Mouse (Mus musculus) intestine, postnatal 0 days (tissue): ENCODE measurements at regions not wholly inside any gene's neighbourhood (a gene's known extent, or its start where the extent isn't known, plus 50 kb on each side); places are given as distances from the start of the nearest gene placed in this dataset.

Experiments used
- ATAC-seq: fragments of 200-750 bp; cut with Nextera tagmentation; 2 replicates; pipeline ENCODE4 v1.8.0; 2017; ENCODE audit warnings: mild to moderate bottlenecking, moderate TSS enrichment, moderate library complexity
- H3K27ac ChIP-seq: fragments of 300-500 bp; sonication (generic); 2 replicates; pipeline ENCODE4 v1.5.1; 2014; ENCODE audit warnings: mild to moderate bottlenecking, low read depth, low read length, moderate library complexity
- H3K27me3 ChIP-seq: fragments of 300-500 bp; sonication (generic); replicated peaks from 2 replicates; pipeline ENCODE4 v1.6.1; 2014; ENCODE audit warnings: low read length, mixed read lengths; ENCODE audit not compliant: control insufficient read depth, insufficient read depth
- H3K36me3 ChIP-seq: fragments of 300-500 bp; sonication (generic); 2 replicates; pipeline ENCODE4 v1.6.1; 2014; ENCODE audit warnings: mild to moderate bottlenecking, moderate library complexity; ENCODE audit not compliant: control insufficient read depth, insufficient read depth
- H3K4me1 ChIP-seq: fragments of 300-500 bp; sonication (generic); replicated peaks from 2 replicates; pipeline ENCODE4 v1.6.1; 2014; ENCODE audit warnings: antibody characterized with exemption, low read length, mixed read lengths; ENCODE audit not compliant: control insufficient read depth, insufficient read depth
- H3K4me2 ChIP-seq: fragments of 300-500 bp; sonication (generic); replicated peaks from 2 replicates; pipeline ENCODE4 v1.6.1; 2014; ENCODE audit warnings: low read depth, mild to moderate bottlenecking, moderate library complexity
- H3K4me3 ChIP-seq: fragments of 300-500 bp; sonication (generic); 2 replicates; pipeline ENCODE4 v1.5.1; 2014; ENCODE audit warnings: low read depth, low read length
- H3K9ac ChIP-seq: fragments of 300-500 bp; sonication (generic); 2 replicates; pipeline ENCODE4 v1.6.1; 2014; ENCODE audit warnings: mild to moderate bottlenecking, low read depth, low read length
- H3K9me3 ChIP-seq: fragments of 300-500 bp; sonication (generic); 2 replicates; pipeline ENCODE4 v1.6.1; 2016; ENCODE audit warnings: mixed run types; ENCODE audit not compliant: control insufficient read depth
- CTCF ChIP-seq: sonication (generic); IDR thresholded peaks from 2 replicates; pipeline ENCODE4 v1.5.1; 2016; ENCODE audit warnings: low read depth, mild to moderate bottlenecking, control low read depth, antibody characterized with exemption, moderate library complexity
- WGBS: fragments of 180-500 bp; shearing (Covaris S2); extraction: QIAGEN DNeasy Blood & Tissue Kit; methylation state at CpG from one replicate; pipeline ENCODE4 v1.1.7; 2014; 5-methylcytosine and 5-hydroxymethylcytosine counted together

DNA sequence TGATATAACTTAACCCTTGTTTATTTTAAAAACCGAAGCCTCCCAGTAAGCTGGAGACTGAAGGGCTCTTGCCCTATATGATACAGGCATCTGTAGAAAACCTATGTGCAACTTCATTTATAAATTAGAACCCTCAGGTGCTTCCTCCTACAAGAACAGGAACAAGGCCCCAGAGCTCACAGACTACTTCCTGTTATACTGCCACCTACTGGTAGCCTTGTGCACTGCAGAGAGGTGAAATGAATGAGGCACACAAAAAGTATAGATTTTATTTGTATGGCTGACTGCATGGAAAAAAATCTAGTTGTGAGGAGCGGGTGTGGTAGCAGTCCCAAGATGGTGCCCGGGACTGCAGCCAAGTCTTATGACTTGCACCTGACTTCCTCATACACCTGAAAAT is 203.5 kb downstream of the Ahr start:
- 95% methylated on average over 3 of the region's 3 CpGs for WGBS
- ATAC-seq: no peak
- H3K4me3 ChIP-seq: no peak overlapping the region

DNA sequence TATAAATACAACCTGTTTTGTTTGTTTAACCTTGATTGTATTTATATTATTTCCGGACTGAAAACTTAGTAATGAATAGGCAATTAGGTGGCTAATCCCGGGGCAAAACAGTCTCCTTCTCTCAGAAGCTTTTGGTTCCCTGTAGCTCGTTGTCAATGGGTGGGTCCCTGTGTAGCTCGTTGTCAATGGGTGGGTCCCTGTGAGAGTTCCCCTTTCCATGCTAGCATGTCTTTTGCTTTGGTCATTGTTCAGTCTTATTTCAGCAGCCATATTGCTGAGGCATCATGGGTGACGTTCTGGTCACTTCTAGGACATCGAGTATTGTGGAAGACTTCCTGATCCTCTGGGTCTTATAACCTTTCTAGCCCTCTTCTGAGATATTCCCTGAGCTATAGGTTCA is 205.1 kb downstream of the Ahr start:
- no peak for TF ChIP-seq CTCF
- no peak for ATAC-seq
- no peaks in the 10 kb centered on the region for H3K9me3 ChIP-seq
- no peak overlapping the region for H3K27ac ChIP-seq
- no peaks in the 10 kb centered on the region for H3K36me3 ChIP-seq
- no peak overlapping the region for H3K4me2 ChIP-seq
- no peaks in the 10 kb centered on the region for H3K27me3 ChIP-seq
- no peak overlapping the region for H3K9ac ChIP-seq
- H3K4me3 ChIP-seq: no peak overlapping the region
- no peaks in the 10 kb centered on the region for H3K4me1 ChIP-seq
- WGBS: 76% methylated on average over 6 of the region's 6 CpGs

More for the DNA sequence above, 203.5 kb downstream of the Ahr start:
- Histone ChIP-seq H3K36me3 (no peaks in the 10 kb centered on the region), H3K4me2 (no peak overlapping the region), H3K4me1 (no peaks in the 10 kb centered on the region), H3K9me3 (no peaks in the 10 kb centered on the region), H3K27ac (no peak overlapping the region), H3K9ac (no peak overlapping the region), H3K27me3 (no peaks in the 10 kb centered on the region)
- TF ChIP-seq CTCF: peak; percentile 61

GRCm38 (mm10) chr12:35319571-35319970 is 215.3 kb downstream of the Ahr start:
- no peaks in the 10 kb centered on the region for H3K9me3 ChIP-seq
- no peaks in the 10 kb centered on the region for H3K36me3 ChIP-seq
- no peak overlapping the region for H3K4me3 ChIP-seq
- no peak for ATAC-seq
- H3K4me2 ChIP-seq: no peak overlapping the region
- no peak overlapping the region for H3K9ac ChIP-seq
- H3K27me3 ChIP-seq: no peaks in the 10 kb centered on the region
- no peak overlapping the region for H3K27ac ChIP-seq
- no peaks in the 10 kb centered on the region for H3K4me1 ChIP-seq
- WGBS: 91% methylated on average over 4 of the region's 4 CpGs
- no peak for TF ChIP-seq CTCF

DNA sequence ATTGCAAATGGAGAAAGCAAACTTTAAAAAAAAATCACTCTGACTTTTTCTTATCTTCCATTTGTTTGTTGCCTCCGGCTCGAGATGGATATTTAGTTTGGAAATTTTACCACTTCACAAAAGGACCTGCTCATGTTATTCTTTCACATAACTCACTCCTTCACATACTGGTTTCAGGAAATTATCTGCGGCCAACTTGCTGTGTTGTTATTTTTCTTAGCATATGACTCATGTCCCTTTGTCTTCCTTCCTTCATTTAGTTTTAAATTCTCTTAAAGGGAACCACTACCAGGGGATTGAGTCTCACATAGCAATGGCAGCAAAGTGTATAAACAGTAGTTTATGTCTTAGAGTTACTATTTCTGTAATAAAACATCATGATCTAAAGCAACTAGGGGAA is 217.8 kb downstream of the Ahr start:
- no peak for TF ChIP-seq CTCF
- no peak for ATAC-seq
- H3K4me3 ChIP-seq: no peak overlapping the region
- no peaks in the 10 kb centered on the region for H3K27me3 ChIP-seq
- WGBS: 50% methylated on average over 3 of the region's 3 CpGs
- H3K9ac ChIP-seq: no peak overlapping the region
- H3K9me3 ChIP-seq: no peaks in the 10 kb centered on the region
- no peak overlapping the region for H3K4me2 ChIP-seq
- H3K27ac ChIP-seq: no peak overlapping the region
- no peaks in the 10 kb centered on the region for H3K4me1 ChIP-seq
- no peaks in the 10 kb centered on the region for H3K36me3 ChIP-seq

DNA sequence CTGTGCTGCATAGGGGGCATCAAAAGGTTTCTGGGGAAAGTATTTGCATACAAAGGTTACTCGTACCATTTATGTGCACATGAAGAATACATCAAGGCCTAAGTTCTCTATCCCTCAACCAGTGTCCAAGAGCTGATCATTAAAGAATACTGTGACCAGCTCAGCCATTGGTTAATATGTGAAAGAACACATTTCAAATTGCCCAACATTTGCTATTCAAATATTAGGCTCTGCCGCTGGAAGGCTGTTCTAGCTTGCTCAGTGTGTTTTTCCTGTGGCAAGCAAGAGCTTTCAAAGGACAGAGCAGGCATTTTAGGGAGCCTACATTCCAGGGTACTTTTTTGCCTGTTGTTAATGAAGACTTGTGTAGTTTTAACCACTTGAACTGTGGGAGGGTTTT is 220.8 kb downstream of the Ahr start:
- Histone ChIP-seq H3K4me1 (no peaks in the 10 kb centered on the region), H3K4me2 (no peak overlapping the region), H3K27ac (no peak overlapping the region), H3K36me3 (no peaks in the 10 kb centered on the region), H3K27me3 (no peaks in the 10 kb centered on the region), H3K9ac (no peak overlapping the region), H3K4me3 (no peak overlapping the region), H3K9me3 (no peaks in the 10 kb centered on the region)
- no peak for ATAC-seq
- no peak for TF ChIP-seq CTCF
- WGBS: 90% methylated on average over 2 of the region's 2 CpGs

GRCm38 (mm10) chr12:35313191-35313925 is 221.5 kb downstream of the Ahr start:
- Histone ChIP-seq H3K4me3 (no peak overlapping the region), H3K9me3 (no peaks in the 10 kb centered on the region), H3K36me3 (no peaks in the 10 kb centered on the region), H3K27ac (no peak overlapping the region), H3K4me2 (no peak overlapping the region), H3K9ac (no peak overlapping the region), H3K27me3 (no peaks in the 10 kb centered on the region), H3K4me1 (no peaks in the 10 kb centered on the region)
- no peak for TF ChIP-seq CTCF
- no peak for ATAC-seq
- WGBS: 54% methylated on average over 11 of the region's 11 CpGs

DNA sequence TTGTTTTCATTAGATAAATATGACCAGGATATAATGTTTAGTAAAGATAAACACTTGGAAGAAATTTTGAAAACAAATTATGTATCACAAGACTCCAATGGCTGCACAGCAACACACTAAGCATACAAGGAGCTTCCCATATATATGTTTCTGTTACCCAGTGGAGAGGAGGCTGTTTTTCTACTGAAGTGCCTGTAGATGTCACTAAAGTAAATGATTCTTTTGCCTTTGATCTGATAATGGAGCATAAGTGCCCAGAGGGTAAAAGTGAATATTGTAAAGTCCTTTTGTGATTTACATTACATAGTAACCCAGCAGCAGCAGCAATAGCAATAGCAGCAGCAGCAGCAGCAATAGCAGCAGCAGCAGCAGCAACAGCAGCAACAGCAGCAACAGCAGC is 226.3 kb downstream of the Ahr start:
- Histone ChIP-seq H3K4me3 (no peak overlapping the region), H3K9ac (no peak overlapping the region), H3K27ac (no peak overlapping the region), H3K36me3 (no peaks in the 10 kb centered on the region), H3K9me3 (no peaks in the 10 kb centered on the region), H3K4me2 (no peak overlapping the region), H3K27me3 (no peaks in the 10 kb centered on the region), H3K4me1 (no peaks in the 10 kb centered on the region)
- peak; percentile 56 for TF ChIP-seq CTCF
- ATAC-seq: no peak
